Mouse (Mus musculus): ENCODE data around the gene Myadm. TPM values are rescaled to one million over a fixed set of nuclear protein-coding genes. Genes with fewer than 3 reads are reported as not detected.
A peak's percentile ranks its signal among the peaks of the same experiment; 100 is the strongest.

Myadm gene
- 0.04 TPM in 1 of 2 replicates, not detected in the other for polyA plus RNA-seq (2012)

DNA sequence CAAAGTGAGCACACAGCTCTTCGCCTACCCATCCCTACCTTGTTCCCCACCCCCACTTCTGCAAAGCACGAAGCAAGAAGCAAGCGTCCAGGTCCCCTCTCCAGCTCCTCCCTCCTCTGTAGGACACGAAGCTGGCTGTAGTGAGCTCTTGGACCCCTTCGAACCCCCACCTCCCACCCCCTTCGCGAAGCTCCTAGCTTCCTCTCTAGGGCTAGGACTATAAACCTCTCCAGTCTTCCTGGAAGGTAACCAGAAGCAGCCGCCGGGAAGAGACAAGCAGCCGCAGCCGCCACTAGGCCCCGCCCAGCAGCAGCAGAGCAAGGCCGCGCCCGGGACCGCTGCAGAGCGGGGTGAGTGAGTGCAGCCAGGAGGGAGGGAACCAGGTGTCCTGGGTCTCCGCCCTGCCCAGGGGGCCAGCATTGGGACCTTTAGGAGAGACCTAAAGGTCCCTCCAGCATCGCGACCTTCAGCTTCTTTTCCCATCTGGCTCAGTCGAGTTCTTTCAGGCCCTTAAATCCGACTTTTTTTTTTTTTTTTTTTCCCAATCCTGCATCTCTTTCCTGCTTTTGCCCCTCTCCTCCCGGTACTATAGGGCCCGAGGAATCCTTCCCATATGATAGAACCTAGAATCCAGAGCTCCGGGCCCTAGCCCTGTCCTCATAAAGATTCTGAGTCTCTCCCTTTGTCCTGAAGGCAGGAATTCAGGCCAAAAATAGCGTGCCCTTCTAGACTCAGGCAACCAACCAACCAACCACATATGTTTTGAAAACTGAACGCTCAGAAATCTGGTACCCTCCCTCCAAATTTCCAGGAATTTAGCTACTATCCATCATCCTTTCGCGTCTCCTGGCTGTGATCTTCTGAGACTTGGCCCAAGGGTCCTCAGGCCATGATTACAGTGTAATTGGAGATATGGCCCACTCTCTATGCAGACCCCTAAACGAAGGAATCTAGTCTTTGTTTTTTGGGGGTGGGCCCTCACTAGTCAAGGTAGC is at the start of gene Myadm, which contains the start of gene Prkcg:
Myadm (plus strand) TSS at position 105 of the 995 bp plus-strand sequence.
Prkcg (plus strand) TSS at position 204 of the 995 bp plus-strand sequence.
- Histone ChIP-seq H3K36me3 (ENCODE audit: control insufficient read depth) (no peaks in the 10 kb centered on the region), H3K27me3 (ENCODE audit: control insufficient read depth) (no peaks in the 10 kb centered on the region), H3K4me3 (replicated peaks) (peak within 1 kb of the TSS; percentile 51), H3K4me1 (ENCODE audit: control insufficient read depth) (peaks cover 24% of the 10 kb centered on the region), H3K9me3 (ENCODE audit: control insufficient read depth, low read length) (no peaks in the 10 kb centered on the region)
- TF ChIP-seq TAL1 (IDR thresholded peaks at IDR 0.05; ENCODE audit: low read length): no peak
- no peak for TF ChIP-seq GATA1 (IDR thresholded peaks at IDR 0.05; ENCODE audit: low read length)

DNA sequence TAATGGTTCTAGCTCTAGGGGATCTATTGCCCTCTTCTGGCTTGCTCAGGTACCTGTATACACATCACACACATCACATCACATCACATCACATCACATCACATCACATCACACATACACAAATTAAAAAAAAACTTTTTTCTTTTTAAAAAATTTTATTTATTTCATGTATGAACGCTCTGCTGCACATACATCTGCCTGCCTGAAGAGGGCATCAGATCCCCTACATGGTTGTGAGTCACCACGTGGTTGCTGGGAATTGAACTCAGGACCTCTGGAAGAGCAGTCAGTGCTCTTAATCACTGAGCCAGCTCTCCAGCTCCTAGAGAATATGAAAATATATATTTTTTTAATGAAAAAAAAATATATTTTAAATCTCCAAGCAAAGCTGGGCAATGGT is 49.7 kb upstream of the Myadm start:
- no peaks in the 10 kb centered on the region for H3K9me3 ChIP-seq (ENCODE audit: control insufficient read depth, low read length)
- H3K4me3 ChIP-seq (replicated peaks): no peak overlapping the region
- TF ChIP-seq TAL1 (IDR thresholded peaks at IDR 0.05; ENCODE audit: low read length) (no peak), GATA1 (IDR thresholded peaks at IDR 0.05; ENCODE audit: low read length) (no peak)
- H3K36me3 ChIP-seq (ENCODE audit: control insufficient read depth): no peaks in the 10 kb centered on the region
- H3K27me3 ChIP-seq (ENCODE audit: control insufficient read depth): no peaks in the 10 kb centered on the region
- H3K4me1 ChIP-seq (ENCODE audit: control insufficient read depth): no peaks in the 10 kb centered on the region

DNA sequence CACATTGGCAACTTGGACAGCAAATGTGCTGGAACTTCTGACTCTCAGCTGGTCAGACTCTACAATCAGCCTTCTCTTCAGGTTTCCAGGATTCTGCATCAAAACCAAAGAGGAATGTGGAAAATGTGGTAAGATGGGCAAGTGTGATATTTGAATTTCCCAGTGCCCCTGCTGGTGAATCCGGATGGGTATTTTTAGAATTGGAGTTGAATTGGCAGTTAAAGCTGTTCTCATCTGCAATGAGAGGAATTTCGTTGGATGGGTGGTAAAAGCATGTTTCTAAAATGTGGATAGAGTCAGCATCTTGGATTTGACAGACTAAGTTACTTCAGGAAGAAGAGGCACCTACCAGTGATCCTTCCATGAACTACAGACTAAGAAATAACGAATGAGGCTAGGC is 28.2 kb upstream of the Myadm start:
- H3K4me3 ChIP-seq (replicated peaks): no peak overlapping the region
- no peaks in the 10 kb centered on the region for H3K36me3 ChIP-seq (ENCODE audit: control insufficient read depth)
- peaks cover 13% of the 10 kb centered on the region for H3K27me3 ChIP-seq (ENCODE audit: control insufficient read depth)
- no peaks in the 10 kb centered on the region for H3K4me1 ChIP-seq (ENCODE audit: control insufficient read depth)
- no peak for TF ChIP-seq GATA1 (IDR thresholded peaks at IDR 0.05; ENCODE audit: low read length)
- no peak for TF ChIP-seq TAL1 (IDR thresholded peaks at IDR 0.05; ENCODE audit: low read length)
- H3K9me3 ChIP-seq (ENCODE audit: control insufficient read depth, low read length): no peaks in the 10 kb centered on the region

DNA sequence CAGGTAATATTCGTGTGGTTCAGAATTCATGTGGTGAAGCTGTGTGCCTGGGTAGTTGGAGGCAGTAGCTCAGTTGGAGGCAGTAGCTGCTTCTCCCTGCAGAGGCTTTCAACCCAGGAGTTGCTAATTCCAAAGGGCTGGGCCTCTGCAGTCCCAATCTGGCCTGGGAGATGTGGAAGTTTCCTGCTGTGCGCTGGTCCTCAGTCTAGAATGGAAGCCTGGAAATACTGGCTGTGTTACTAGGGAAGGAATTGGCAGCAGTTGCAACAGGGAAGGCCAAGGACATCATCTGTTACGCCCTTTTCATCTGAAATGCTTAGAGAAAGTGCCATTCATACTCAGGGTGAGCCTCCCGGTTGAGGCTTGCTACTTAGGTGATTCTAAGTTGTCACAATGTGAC is 27.4 kb upstream of the Myadm start:
- H3K4me1 ChIP-seq (ENCODE audit: control insufficient read depth): no peaks in the 10 kb centered on the region
- H3K4me3 ChIP-seq (replicated peaks): no peak overlapping the region
- H3K27me3 ChIP-seq (ENCODE audit: control insufficient read depth): peaks cover 13% of the 10 kb centered on the region
- H3K36me3 ChIP-seq (ENCODE audit: control insufficient read depth): no peaks in the 10 kb centered on the region
- H3K9me3 ChIP-seq (ENCODE audit: control insufficient read depth, low read length): no peaks in the 10 kb centered on the region
- TF ChIP-seq TAL1 (IDR thresholded peaks at IDR 0.05; ENCODE audit: low read length): no peak
- no peak for TF ChIP-seq GATA1 (IDR thresholded peaks at IDR 0.05; ENCODE audit: low read length)

DNA sequence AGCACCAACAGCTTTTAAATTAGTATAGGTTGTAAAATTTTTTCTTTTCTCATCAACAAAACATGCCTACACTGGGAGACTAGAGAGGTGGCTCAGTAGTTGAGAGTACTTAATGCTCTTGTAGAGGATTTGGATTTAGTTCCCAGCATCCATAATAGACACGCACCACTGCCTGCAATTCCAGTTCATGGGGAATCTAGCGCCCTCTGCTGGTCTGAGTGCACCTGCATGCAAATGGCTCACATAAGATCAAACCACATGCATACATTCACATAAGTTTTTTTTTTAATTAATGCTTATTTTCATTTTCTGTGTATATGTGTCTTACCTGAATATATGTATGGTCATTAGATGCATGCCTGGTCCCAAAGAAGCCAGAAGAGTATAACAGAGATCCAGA is 26.1 kb upstream of the Myadm start:
- Histone ChIP-seq H3K36me3 (ENCODE audit: control insufficient read depth) (no peaks in the 10 kb centered on the region), H3K27me3 (ENCODE audit: control insufficient read depth) (peaks cover 13% of the 10 kb centered on the region), H3K4me1 (ENCODE audit: control insufficient read depth) (no peaks in the 10 kb centered on the region), H3K9me3 (ENCODE audit: control insufficient read depth, low read length) (no peaks in the 10 kb centered on the region), H3K4me3 (replicated peaks) (no peak overlapping the region)
- TF ChIP-seq GATA1 (IDR thresholded peaks at IDR 0.05; ENCODE audit: low read length) (no peak), TAL1 (IDR thresholded peaks at IDR 0.05; ENCODE audit: low read length) (no peak)

GRCm38 (mm10) chr7:3264390-3265022 is 24.4 kb upstream of the Myadm start:
- TF ChIP-seq GATA1 (IDR thresholded peaks at IDR 0.05; ENCODE audit: low read length) (no peak), TAL1 (IDR thresholded peaks at IDR 0.05; ENCODE audit: low read length) (no peak)
- no peaks in the 10 kb centered on the region for H3K36me3 ChIP-seq (ENCODE audit: control insufficient read depth)
- H3K9me3 ChIP-seq (ENCODE audit: control insufficient read depth, low read length): no peaks in the 10 kb centered on the region
- no peaks in the 10 kb centered on the region for H3K4me1 ChIP-seq (ENCODE audit: control insufficient read depth)
- H3K27me3 ChIP-seq (ENCODE audit: control insufficient read depth): peaks cover 13% of the 10 kb centered on the region
- H3K4me3 ChIP-seq (replicated peaks): no peak overlapping the region

- Histone ChIP-seq H3K27me3 (ENCODE audit: control insufficient read depth) (peaks cover 13% of the 10 kb centered on the region), H3K4me1 (ENCODE audit: control insufficient read depth) (no peaks in the 10 kb centered on the region), H3K9me3 (ENCODE audit: control insufficient read depth, low read length) (no peaks in the 10 kb centered on the region), H3K4me3 (replicated peaks) (no peak overlapping the region), H3K36me3 (ENCODE audit: control insufficient read depth) (no peaks in the 10 kb centered on the region)
- TF ChIP-seq GATA1 (IDR thresholded peaks at IDR 0.05; ENCODE audit: low read length) (no peak), TAL1 (IDR thresholded peaks at IDR 0.05; ENCODE audit: low read length) (no peak)
These were observed 23.6 kb upstream of the Myadm start for GRCm38 (mm10) chr7:3265311-3265710.

DNA sequence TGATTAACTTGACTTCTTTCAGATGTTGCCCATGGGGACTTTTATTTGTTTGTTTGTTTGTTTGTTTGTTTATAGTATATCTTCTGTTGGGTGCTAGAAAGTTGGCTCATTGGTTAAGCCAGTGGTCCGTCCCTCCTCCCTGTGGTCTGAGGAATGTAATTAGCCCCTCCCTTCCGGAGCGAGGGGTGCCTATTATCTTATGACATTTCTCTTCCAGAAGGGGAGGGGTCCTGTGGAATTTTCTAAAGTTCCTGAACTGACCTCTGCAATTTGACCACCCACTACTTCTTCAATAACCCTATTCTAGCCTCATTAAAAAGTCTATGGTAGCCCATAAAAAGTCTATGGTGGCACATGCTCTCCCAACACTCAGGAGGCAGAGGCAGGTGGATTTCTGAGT is 21.6 kb upstream of the Myadm start:
- H3K4me1 ChIP-seq (ENCODE audit: control insufficient read depth): no peaks in the 10 kb centered on the region
- no peaks in the 10 kb centered on the region for H3K9me3 ChIP-seq (ENCODE audit: control insufficient read depth, low read length)
- peaks cover 13% of the 10 kb centered on the region for H3K27me3 ChIP-seq (ENCODE audit: control insufficient read depth)
- no peak for TF ChIP-seq GATA1 (IDR thresholded peaks at IDR 0.05; ENCODE audit: low read length)
- no peak for TF ChIP-seq TAL1 (IDR thresholded peaks at IDR 0.05; ENCODE audit: low read length)
- H3K4me3 ChIP-seq (replicated peaks): no peak overlapping the region
- H3K36me3 ChIP-seq (ENCODE audit: control insufficient read depth): no peaks in the 10 kb centered on the region

- no peak overlapping the region for H3K4me3 ChIP-seq (replicated peaks)
- H3K36me3 ChIP-seq (ENCODE audit: control insufficient read depth): no peaks in the 10 kb centered on the region
- H3K27me3 ChIP-seq (ENCODE audit: control insufficient read depth): peaks cover 13% of the 10 kb centered on the region
- TF ChIP-seq TAL1 (IDR thresholded peaks at IDR 0.05; ENCODE audit: low read length) (no peak), GATA1 (IDR thresholded peaks at IDR 0.05; ENCODE audit: low read length) (no peak)
- H3K4me1 ChIP-seq (ENCODE audit: control insufficient read depth): no peaks in the 10 kb centered on the region
- no peaks in the 10 kb centered on the region for H3K9me3 ChIP-seq (ENCODE audit: control insufficient read depth, low read length)
These were observed 21.0 kb upstream of the Myadm start for GRCm38 (mm10) chr7:3267888-3268287.
